ENCODE assay signal across 9 mouse cellular contexts in genomic region chr11:104233101-104233500, GRCm38 (mm10). TPM values are rescaled to one million over a fixed set of nuclear protein-coding genes. Genes with fewer than 3 reads are reported as not detected.
DNase-seq lines count a peak whose midpoint lies in the region; ATAC-seq and TF ChIP-seq lines count a peak whose summit lies in the region.
"Had no signal": no experiment of that assay in that cellular context is flagged by ENCODE, and none has a peak within 500 bp of the region (broad histone marks: within the 10 kb centered on the region; RNA-seq: fewer than 3 reads in every experiment).

No protein-coding gene starts in this region.

- TF ChIP-seq POLR2A in kidney, adult 2 months (IDR thresholded peaks at IDR 0.05; ENCODE audit: low read depth, low read length) = no peak

- H3K4me1 ChIP-seq in kidney, adult 2 months (ENCODE audit: control insufficient read depth, insufficient read depth, low read length) = peaks cover 36% of the 10 kb centered on the region
- H3K4me1 ChIP-seq in hindbrain, embryonic 13.5 days (replicated peaks) = peaks cover 55% of the 10 kb centered on the region
- H3K4me1 ChIP-seq in neural tube, embryonic 11.5 days (ENCODE audit: control insufficient read depth, insufficient read depth, low read length) = peaks cover 3% of the 10 kb centered on the region; the same call in 1 of the 2 replicates

- H3K9me3 ChIP-seq in hindbrain, embryonic 13.5 days = no peaks in the 10 kb centered on the region
- H3K9me3 ChIP-seq in neural tube, embryonic 11.5 days (ENCODE audit: control insufficient read depth, low read length) = no peaks in the 10 kb centered on the region

- H3K36me3 ChIP-seq in kidney, adult 2 months (ENCODE audit: control insufficient read depth, insufficient read depth, low read length) = no peaks in the 10 kb centered on the region
- no peaks in the 10 kb centered on the region for H3K36me3 ChIP-seq in hindbrain, embryonic 13.5 days
- H3K36me3 ChIP-seq in neural tube, embryonic 11.5 days (ENCODE audit: control insufficient read depth, insufficient read depth, low read length) = no peaks in the 10 kb centered on the region

- no peak for DNase-seq in kidney, adult 2 months
- DNase-seq in kidney, adult 11 months = no peak
- DNase-seq in embryo, embryonic 11 days = peak; percentile 12
- DNase-seq in neural tube, embryonic 11.5 days (ENCODE audit: low spot score) = peak; percentile 22
- no peak for DNase-seq in adrenal gland, postnatal 4 days (ENCODE audit: low spot score in 2 of 2)
- no peak for DNase-seq in urinary bladder, postnatal 14 days (ENCODE audit: low spot score)

- H3K27me3 ChIP-seq in kidney, adult 2 months (replicated peaks; ENCODE audit: control insufficient read depth, insufficient read depth, low read length) = no peaks in the 10 kb centered on the region
- H3K27me3 ChIP-seq in hindbrain, embryonic 13.5 days = peaks cover 25% of the 10 kb centered on the region
- peaks cover 38% of the 10 kb centered on the region for H3K27me3 ChIP-seq in neural tube, embryonic 11.5 days (ENCODE audit: control insufficient read depth, insufficient read depth, low read length)

- peak overlapping the region; percentile 80 for H3K4me2 ChIP-seq in hindbrain, embryonic 13.5 days
- peak overlapping the region; percentile 93 for H3K4me2 ChIP-seq in neural tube, embryonic 11.5 days (ENCODE audit: low read depth)

- H3K27ac ChIP-seq in kidney, adult 2 months (ENCODE audit: insufficient read depth, low read depth, low read length) = no peak overlapping the region
- peak overlapping the region; percentile 99 for H3K27ac ChIP-seq in hindbrain, embryonic 13.5 days
- H3K27ac ChIP-seq in neural tube, embryonic 11.5 days (ENCODE audit: low read depth, low read length) = 0 out of 2 replicates have a peak overlapping the region, but pooled peaks have one; percentile 27

- peak overlapping the region; percentile 98 for H3K9ac ChIP-seq in hindbrain, embryonic 13.5 days
- H3K9ac ChIP-seq in neural tube, embryonic 11.5 days (ENCODE audit: low read length) = peak overlapping the region; percentile 70

- 20% methylated on average over 10 of the region's 10 CpGs for WGBS in kidney, adult 2 months
- under 1% methylated on average over 10 of the region's 10 CpGs for WGBS in hindbrain, embryonic 13.5 days
- WGBS in neural tube, embryonic 11.5 days = under 1% methylated on average over 10 of the region's 10 CpGs

- peak overlapping the region; percentile 77 for H3K4me3 ChIP-seq in kidney, adult 2 months (ENCODE audit: insufficient read depth, low read depth, low read length)
- H3K4me3 ChIP-seq in hindbrain, embryonic 13.5 days = peak overlapping the region; percentile 80
- peak overlapping the region; percentile 63 for H3K4me3 ChIP-seq in neural tube, embryonic 11.5 days (ENCODE audit: low read depth, low read length)

- TF ChIP-seq CTCF in kidney, adult 2 months (conservative IDR thresholded peaks at IDR 0.05; ENCODE audit: insufficient read depth, insufficient read length, low read depth, low read length) = no peak

- ATAC-seq in hindbrain, embryonic 13.5 days (ENCODE audit: low FRiP score) = no peak
- ATAC-seq in neural tube, embryonic 11.5 days (ENCODE audit: insufficient read depth, low FRiP score, low TSS enrichment) = no peak
- no peak for ATAC-seq in erythroid progenitor cell, adult 5-6 weeks (replicated peaks; ENCODE audit: low FRiP score, poor library complexity, severe bottlenecking)

RNA-seq across cellular contexts. Expression of gene Mapt, which starts 1.9 kb away (rescaled TPM):
- 49.8 and 53.4 TPM in 2 replicates for polyA plus RNA-seq in kidney, adult 2 months (2012; rRNA removed)
- 711 and 738 TPM in 2 replicates for polyA plus RNA-seq in hindbrain, embryonic 13.5 days (2015; fragmentation: Nextera tagmentation; extraction: Ambion mirVana)
- 107 and 121 TPM in 2 replicates for polyA plus RNA-seq in neural tube, embryonic 11.5 days (2014; fragmentation: Nextera tagmentation; extraction: Ambion mirVana)
- 100 to 1,000 TPM; 105 to 107 TPM for total RNA-seq in adrenal gland, postnatal 4 days (2021)
- not detected in 2 replicates for total RNA-seq in erythroid progenitor cell, adult 5-6 weeks (2015; ENCODE audit: low replicate concordance)
- total RNA-seq in erythroid progenitor cell, adult 5-6 weeks (2017; ENCODE audit: low replicate concordance) = 2.7 TPM in 1 of 2 replicates, not detected in the other

RNA-seq across cellular contexts. Expression of gene Sppl2c, which starts 47.0 kb away (rescaled TPM):
- polyA plus RNA-seq in kidney, adult 2 months (2012; rRNA removed) = 0.08 and 0.26 TPM in 2 replicates
- polyA plus RNA-seq in hindbrain, embryonic 13.5 days (2015; fragmentation: Nextera tagmentation; extraction: Ambion mirVana) = not detected in 2 replicates
- polyA plus RNA-seq in neural tube, embryonic 11.5 days (2014; fragmentation: Nextera tagmentation; extraction: Ambion mirVana) = not detected in 2 replicates
- not detected for total RNA-seq in adrenal gland, postnatal 4 days (2021)
- not detected in 2 replicates for total RNA-seq in erythroid progenitor cell, adult 5-6 weeks (2015; ENCODE audit: low replicate concordance)
- total RNA-seq in erythroid progenitor cell, adult 5-6 weeks (2017; ENCODE audit: low replicate concordance) = not detected in 2 replicates
- total RNA-seq: MEL had no signal

Comparison
In these comparisons a context has a peak if more than half of its experiments do, and no peak if none do; other contexts are left out.
1. DNase-seq: peak in embryo, embryonic 11 days (single experiment) and neural tube, embryonic 11.5 days (single experiment); none in kidney, adult 2 months (single experiment), kidney, adult 11 months (single experiment), adrenal gland, postnatal 4 days (0 of 2) and urinary bladder, postnatal 14 days (single experiment).
2. Peak in every context shown above with its lines, with median percentiles within 50 percentile points of each other: H3K4me3 ChIP-seq.